Mouse (Mus musculus): ENCODE data around the gene Vps8.

DNA sequence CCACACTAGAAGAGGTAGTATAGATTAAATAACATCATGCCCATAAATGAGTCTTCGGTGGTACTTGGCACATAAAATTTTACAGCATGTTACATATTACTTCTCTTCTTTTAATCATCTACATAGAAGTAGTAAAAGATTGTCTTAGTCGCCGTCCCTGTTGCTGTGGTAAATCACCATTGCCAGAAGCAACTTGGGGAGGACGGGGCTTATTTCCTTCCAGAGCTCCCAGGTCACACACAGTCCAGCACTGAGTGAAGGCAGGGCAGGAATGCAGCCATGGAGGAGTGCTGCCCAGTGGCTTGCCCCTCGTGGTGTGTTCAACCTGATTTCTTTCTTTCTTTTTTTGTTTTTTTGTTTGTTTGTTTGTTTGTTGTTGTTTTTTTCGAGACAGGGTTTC lies 181.4 kb downstream of the Vps8 start:
- TF ChIP-seq CTCF (IDR thresholded peaks at IDR 0.05; ENCODE audit: low read depth), result no peak
- TF ChIP-seq EP300 (IDR thresholded peaks at IDR 0.05; ENCODE audit: low read depth), result no peak
